Mouse (Mus musculus): Measurements from ENCODE around the gene Rmnd5a.

Rmnd5a gene

DNA sequence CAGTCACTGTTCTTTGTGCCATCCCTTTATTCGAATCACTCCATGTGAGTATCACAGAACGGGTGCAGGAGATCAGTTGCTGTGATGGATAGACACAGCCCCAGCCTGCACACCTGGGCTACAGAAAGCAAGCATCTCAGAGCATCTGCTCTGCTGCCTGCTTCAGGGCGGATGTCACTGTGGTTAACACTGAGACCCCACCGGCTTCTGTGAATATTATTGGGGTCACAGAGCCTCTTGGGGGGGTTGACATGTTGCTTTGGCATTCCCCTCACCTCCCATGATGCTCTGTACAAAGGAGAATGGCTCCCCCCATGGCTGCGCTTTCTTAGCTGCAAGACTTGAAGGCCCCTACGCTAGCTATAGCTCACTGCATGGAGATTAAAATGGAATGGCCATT lies 71.0 kb downstream of the Rmnd5a start:
- DNase-seq: no peak

DNA sequence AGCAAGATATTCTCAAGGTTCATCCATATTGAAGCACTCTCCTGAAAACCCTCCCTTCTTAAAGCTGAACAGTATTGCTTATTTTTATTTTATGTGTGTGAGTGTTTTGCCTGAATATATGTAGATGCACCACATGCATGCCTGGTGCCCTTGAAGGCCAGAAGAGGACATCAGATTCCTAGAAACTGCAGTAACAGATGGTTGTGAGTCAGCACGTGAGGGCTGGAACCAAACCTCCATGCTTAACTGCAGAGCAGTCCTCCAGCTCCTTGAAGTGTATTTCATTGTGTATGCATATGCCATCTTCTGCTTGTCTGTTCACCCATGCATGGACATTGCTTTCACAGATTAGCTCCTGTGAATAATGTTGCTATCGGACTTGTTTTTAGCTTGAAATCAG lies 76.4 kb downstream of the Rmnd5a start:
- no peak for DNase-seq

DNA sequence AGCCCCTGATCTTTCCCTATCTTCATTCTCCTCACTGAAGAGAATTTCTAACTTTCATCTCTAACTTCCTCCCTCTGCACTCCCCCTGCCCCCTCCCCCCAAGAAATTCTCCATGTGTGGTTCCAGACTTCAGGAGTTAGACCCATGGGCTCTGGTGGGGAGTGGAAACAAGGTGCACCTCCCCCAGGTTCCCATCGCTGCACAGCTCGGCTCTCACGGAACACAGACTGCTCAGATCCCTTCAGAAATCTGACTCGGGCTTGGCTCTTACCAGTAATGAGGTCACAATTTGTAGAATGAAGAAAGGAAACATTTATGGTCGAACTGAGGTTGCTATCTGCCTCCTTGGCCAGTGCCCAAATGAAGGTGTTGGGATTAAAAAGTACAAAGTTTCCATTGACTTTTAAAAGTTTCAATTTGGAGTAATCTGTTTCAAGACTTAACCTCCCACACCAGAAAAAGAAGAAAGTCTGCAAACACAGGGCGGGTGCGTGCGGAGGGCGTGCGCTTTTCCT lies 79.2 kb downstream of the Rmnd5a start:
- no peak for DNase-seq

DNA sequence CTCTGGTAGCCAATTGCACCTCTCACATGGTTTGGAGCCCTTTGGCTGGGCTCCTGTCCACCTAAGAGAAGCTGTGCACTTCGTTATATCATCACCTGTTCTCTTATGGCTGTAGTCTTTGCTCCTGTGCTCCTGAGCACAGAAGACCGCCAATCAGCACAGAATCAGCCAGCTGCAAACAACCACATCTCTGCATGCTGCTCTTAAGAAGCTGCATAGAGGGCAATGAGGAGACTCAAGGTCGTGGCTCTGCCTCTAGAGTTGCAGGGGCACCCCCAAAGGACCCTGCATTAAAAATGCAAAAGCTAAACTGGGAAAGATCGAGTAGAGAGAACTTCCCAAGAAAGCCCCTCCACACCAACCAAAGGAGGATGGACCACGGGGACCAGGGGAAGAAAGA lies 79.7 kb downstream of the Rmnd5a start:
- no peak for DNase-seq

DNA sequence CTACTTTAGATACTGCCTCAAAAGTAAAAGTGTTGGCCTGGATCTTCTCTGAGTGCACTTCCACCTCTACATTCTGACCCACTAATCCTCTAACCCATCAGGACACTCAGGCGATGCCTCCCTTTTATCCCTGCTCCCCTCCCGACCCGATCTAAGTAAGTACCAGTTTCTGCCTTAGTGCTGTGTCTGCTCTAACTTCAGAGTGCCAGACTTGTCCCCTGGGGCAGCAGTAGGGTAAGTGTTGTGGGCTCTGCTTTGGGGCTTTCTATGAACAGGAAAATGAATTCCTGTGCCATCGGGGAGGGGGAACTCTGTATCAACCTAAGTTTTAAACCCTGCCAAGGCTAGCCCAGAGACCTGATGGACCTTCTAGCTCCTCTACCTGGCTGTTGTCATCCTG lies 80.2 kb downstream of the Rmnd5a start:
- DNase-seq: no peak

DNA sequence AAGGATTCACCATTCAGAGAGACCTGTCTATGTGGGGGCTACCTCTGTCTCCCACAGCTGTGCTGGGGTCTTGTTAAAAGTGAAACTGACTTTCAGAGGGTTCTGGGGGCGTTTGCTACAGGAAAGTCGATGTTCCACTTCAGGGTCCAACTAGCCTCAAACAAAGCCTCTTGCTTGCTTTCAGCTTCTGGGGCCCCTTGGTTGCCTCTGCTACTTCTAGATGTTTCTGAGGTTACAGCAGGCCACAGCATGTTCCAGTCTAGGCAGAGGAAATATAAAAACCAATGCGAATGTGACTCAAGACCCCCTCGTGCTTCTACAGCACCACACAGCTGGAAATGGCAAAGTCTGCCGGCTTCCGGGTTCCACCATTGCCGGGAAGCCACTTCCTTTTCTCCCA lies 82.9 kb downstream of the Rmnd5a start:
- DNase-seq: no peak

DNA sequence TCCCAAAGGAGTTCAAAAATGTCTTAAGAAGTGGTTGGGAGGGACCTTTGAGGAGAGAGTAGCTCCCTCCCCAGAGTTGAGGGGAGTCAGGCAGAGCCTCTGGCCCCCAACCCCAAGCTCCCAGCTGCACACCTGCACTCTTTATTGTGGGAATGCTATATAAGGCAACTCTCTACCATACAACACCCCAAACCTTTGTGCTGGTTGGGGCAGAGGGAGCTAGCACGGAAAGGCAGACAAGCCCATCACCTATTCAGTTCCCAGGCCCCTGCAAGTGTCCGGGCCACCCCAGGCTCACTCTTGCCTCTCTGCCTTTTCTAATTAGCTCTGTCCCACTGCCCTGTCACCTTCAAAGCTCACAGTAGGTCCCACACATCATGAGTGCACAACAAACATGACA lies 86.7 kb downstream of the Rmnd5a start:
- no peak for DNase-seq

DNA sequence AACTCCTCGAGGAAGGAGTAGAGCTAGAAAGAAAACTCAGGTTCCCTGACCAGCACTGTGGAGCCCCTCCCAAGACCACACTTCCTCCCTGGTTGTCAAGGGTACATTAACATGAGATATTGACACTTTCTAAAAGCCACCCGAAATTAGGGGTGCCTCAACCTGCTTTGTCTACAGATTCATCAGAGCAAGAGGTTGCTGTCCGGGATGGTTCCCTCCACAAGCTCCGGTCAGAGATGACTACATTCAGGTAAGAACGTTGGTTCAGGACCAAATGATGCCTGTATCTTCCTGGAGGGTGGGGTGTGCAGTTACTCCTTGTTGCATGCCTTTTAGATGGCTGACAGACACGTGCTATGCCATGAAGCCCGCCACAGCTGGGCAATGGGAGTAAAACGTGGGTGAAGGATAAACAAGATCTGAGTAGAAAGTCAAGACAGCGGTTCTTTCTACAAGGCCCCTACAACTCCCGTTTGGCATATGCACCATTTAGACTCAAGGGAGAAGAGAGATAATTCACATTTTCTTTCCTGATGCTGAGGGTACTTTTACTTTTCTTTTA lies 87.5 kb downstream of the Rmnd5a start:
- no peak for DNase-seq

DNA sequence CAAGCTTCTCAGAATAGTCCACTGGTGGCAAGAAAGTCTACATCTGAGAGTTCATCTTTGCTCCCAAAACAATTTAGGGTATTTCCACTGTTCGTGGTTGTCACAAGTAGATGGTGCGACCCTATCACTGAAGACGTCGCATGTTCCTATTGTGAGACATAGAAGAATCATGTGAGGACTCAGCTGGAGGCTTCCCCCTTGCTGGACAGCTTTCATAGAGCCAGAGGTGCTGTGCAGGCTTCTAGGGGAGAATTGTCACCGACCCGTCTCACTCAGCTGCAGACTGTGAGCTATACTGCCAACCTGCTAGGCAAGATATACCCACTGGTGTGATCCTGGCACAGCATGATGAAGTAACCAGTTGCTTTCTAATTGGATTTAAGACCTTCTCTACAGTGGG lies 88.2 kb downstream of the Rmnd5a start:
- no peak for DNase-seq

DNA sequence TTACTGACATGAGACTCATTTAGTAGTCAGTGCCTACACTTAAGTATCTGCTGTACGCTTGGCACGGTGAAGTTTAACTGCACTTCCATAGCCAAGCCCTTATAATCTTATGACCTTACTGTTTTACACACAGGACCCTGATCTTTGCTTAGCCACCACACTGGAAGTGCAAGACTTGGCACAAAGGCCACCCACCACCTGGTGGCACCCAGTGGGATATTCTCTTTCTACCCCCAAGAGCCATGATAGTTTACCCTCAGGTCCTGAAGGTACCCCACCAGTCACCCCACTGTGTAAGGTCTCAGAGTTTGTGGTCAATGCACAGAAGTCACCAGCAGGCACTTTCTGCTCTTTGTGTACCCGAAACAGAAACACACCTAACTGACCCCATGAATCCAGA lies 89.2 kb downstream of the Rmnd5a start:
- no peak for DNase-seq

DNA sequence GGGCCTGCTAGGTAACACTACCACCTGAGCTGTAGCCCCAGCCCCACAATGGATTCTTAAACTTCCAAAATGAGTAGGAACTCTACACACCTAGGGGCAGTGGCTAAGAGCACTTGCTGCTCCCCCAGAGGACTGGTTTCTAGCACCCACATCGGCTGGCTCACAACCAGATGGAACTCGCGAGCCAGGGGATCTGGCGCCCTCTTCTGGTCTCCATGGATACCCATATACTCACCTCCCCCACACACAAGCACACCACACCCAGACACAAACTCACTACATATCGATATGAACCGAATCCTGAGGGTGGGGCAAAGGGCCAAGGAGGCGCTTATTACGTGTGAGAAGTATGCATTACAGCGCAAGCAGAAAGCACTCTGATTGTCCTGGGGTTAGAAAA lies 92.4 kb downstream of the Rmnd5a start:
- no peak for DNase-seq

DNA sequence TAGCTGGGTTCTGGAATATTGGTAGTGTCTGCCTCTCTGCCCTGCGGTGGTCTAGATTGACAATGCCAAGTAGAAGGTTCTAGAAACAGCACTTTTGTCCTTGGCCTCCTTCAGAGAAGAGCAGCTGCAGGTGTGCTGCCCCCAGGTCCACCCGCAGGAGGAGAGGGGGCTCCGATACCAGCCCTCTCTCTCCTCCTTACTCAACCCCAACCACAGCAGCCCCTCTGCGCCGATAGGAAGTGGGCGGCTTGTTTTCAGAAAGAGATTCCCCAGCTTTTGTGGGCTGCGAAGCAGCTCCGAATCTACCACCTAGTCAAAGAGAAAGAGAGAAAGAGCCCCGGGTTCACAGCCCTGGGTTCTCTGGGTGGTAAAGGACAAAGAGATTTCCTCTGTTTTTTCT lies 99.3 kb downstream of the Rmnd5a start:
- no peak for DNase-seq

DNA sequence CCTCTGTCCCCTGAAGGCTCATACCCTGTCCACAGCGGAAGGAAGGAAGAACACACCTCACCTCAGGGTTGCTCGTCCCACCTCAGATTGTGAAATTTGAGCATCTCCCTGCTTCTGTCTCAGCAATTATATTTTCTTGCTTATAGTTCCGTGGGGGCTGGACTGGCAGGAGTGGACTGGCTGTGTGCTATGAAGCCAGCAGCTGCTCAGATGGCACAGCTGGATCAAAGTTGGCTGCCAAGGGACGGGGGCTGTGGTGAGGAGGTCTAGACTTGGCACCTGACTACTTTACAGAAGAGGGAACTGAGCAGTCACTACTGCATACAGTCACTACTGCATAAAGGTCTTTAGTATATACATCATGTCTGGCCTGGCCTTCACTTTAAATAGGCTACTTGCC lies 101.1 kb downstream of the Rmnd5a start:
- DNase-seq: no peak

DNA sequence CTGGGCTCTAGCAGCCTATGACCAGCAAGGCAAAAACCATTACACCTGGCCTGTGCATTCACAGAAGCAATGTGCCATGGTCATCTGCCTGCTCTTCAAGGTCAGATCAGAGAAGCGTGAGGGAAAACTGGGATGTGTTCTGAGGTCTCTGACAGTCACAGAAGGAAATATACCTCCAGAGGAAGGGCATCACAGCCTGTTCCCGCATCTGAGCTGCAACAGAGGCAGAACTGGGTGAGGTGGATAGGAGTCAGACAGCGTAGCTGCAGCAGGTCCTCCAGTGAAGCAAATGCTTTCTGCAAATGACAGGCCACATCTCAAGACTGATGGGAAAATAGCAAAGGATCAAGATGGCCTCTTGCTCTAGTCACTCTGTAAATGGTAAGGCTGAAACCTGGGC lies 101.5 kb downstream of the Rmnd5a start:
- DNase-seq: no peak
